Mouse (Mus musculus) CD4-positive, CD25-positive, alpha-beta regulatory T cell (primary cell): ENCODE data around the gene Gm47985. TPM values are rescaled to one million over a fixed set of nuclear protein-coding genes. Genes with fewer than 3 reads are reported as not detected.

Source experiments
- polyA plus RNA-seq: library from polyadenylated mRNA; unstranded; fragments of 100-300 nt; shearing (Covaris generic); gene quantifications from one replicate; pipeline ENCODE4 v1.2.1, GENCODE M21; 2017

Gene Gm47985
- polyA plus RNA-seq = 0.12 TPM

GRCm38 (mm10) chr1:151182266-151182665 lies at the start of gene Gm47985:
Gene Gm47985, plus strand, starts transcription at chr1:151182537.

GRCm38 (mm10) chr1:151192075-151192474 lies 9.7 kb downstream of the Gm47985 start, which contains the start of gene Gm8947:
Gene Gm8947, plus strand, starts transcription at chr1:151192376.

GRCm38 (mm10) chr1:151198120-151198519 lies 15.8 kb downstream of the Gm47985 start, which contains the start of gene Gm47995:
Gene Gm47995, plus strand, starts transcription at chr1:151198448.

GRCm38 (mm10) chr1:151203818-151204217 lies 21.5 kb downstream of the Gm47985 start, which contains the start of gene 3110040M04Rik:
Gene 3110040M04Rik, plus strand, starts transcription at chr1:151204121.

GRCm38 (mm10) chr1:151209824-151210355 lies 27.6 kb downstream of the Gm47985 start, which contains the start of gene Gm47996:
Gene Gm47996, plus strand, starts transcription at chr1:151210131.

Other genes starting within 250 kb of the Gm47985 start
- 0.42 TPM for gene Hmcn1, start 189.1 kb upstream of the Gm47985 start, polyA plus RNA-seq
- not detected for gene Gm8947, start 9.8 kb downstream of the Gm47985 start, polyA plus RNA-seq
- gene Gm47995, start 15.9 kb downstream of the Gm47985 start, polyA plus RNA-seq = not detected
- not detected for gene 3110040M04Rik, start 21.6 kb downstream of the Gm47985 start, polyA plus RNA-seq
- gene Gm47996, start 27.6 kb downstream of the Gm47985 start, polyA plus RNA-seq = not detected
- 198 TPM for gene Ivns1abp, start 161.9 kb downstream of the Gm47985 start, polyA plus RNA-seq
- 38.3 TPM for gene Swt1, start 245.9 kb downstream of the Gm47985 start, polyA plus RNA-seq
- gene Trmt1l, start 246.0 kb downstream of the Gm47985 start, polyA plus RNA-seq = 74.3 TPM